In genomic region chr17:79898156-79898746, GRCm38 (mm10) we compare ENCODE assay signal across 14 mouse cellular contexts.
"Had no signal": no experiment of that assay in that cellular context is flagged by ENCODE, and none has a peak within 500 bp of the region (broad histone marks: within the 10 kb centered on the region; RNA-seq: fewer than 3 reads in every experiment).

No protein-coding gene starts in this region.

- DNase-seq: kidney, adult 9 months; kidney, postnatal 36 days; layer of hippocampus, adult 9-11 months; layer of hippocampus, postnatal 36 days; liver; liver, embryonic 13.5 days; liver, postnatal 0 days; lung, postnatal 36 days; thymus, postnatal 14 days had no signal

- H3K27ac ChIP-seq: kidney, postnatal 0 days; limb, embryonic 12.5 days; liver, embryonic 13.5 days; midbrain, embryonic 13.5 days; neural tube, embryonic 15.5 days; stomach, postnatal 0 days had no signal

- H3K9ac ChIP-seq: limb, embryonic 12.5 days; liver, embryonic 13.5 days; liver, postnatal 0 days; midbrain, embryonic 13.5 days; neural tube, embryonic 15.5 days had no signal

- H3K9me3 ChIP-seq: limb, embryonic 12.5 days; liver, embryonic 13.5 days; midbrain, embryonic 13.5 days; neural tube, embryonic 15.5 days had no signal

- H3K4me3 ChIP-seq: limb, embryonic 12.5 days; liver, embryonic 13.5 days; midbrain, embryonic 13.5 days; neural tube, embryonic 15.5 days had no signal

- H3K36me3 ChIP-seq: limb, embryonic 12.5 days; liver, embryonic 13.5 days; midbrain, embryonic 13.5 days; neural tube, embryonic 15.5 days had no signal
